Mouse (Mus musculus): ENCODE measurements around the gene Obscn. TPM values are rescaled to one million over a fixed set of nuclear protein-coding genes. Genes with fewer than 3 reads are reported as not detected.

Gene Obscn
- polyA plus RNA-seq, 1 experiment from 2014 or later: 0.92 TPM

DNA sequence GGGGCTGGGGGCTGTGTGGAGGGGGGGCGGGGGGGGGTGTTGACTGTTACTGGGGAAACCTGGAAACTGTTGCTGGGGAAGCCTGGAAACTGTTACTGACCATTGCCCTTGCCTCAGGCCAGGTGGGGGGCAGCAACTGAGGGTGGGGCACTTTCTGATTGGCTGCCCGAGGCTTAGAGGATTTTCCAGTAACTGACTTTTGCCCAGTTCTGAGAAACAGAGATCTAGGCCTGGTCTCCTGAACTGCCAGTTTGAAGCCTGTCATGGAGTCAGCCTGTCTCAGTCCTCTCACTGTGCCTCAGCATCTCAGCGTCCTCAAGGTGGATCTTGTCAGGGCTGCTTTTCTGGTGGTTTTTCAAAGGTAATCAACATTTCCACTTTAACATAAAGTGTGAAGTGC, 161.8 kb downstream of the Obscn start:
- H3K36me3 ChIP-seq (ENCODE audit: insufficient read depth, low read length): no peaks in the 10 kb centered on the region
- no peaks in the 10 kb centered on the region for H3K9me3 ChIP-seq (ENCODE audit: low read length)
- H3K4me1 ChIP-seq (ENCODE audit: insufficient read depth, low read depth, low read length): peaks cover 14% of the 10 kb centered on the region
- no peak overlapping the region for H3K4me2 ChIP-seq (replicated peaks; ENCODE audit: low read depth, low read length)
- ATAC-seq: no peak
- 95% methylated on average over 3 of the region's 3 CpGs for WGBS
- TF ChIP-seq EP300 (IDR thresholded peaks at IDR 0.05) (no peak), CTCF (IDR thresholded peaks at IDR 0.05) (no peak)
- H3K27me3 ChIP-seq (replicated peaks; ENCODE audit: insufficient read depth, low read length): no peaks in the 10 kb centered on the region
- H3K27ac ChIP-seq (ENCODE audit: low read length): no peak overlapping the region
- no peak for DNase-seq (ENCODE audit: low spot score)
- H3K9ac ChIP-seq (replicated peaks; ENCODE audit: low read depth): no peak overlapping the region
- no peak overlapping the region for H3K4me3 ChIP-seq (ENCODE audit: low read depth, low read length)

DNA sequence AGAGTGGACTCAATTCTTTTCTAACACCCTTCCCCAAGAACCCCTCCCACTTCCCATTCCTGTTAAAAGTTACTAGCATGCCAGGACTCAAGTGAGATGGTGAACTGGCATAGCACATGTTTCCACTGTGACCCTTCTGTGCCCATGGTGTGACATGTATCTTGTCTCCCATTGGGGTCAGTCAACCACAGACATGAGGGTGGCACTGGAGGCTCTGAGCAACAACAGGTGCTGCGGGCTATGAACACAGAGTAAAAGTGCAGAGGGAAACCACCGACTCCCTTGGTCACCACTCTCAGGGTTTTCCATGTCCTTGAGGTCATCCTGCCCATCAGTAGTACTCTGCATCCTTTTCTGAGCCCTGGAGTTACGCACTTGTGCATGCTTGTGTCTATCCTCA, 164.4 kb downstream of the Obscn start:
- Histone ChIP-seq H3K27me3 (replicated peaks; ENCODE audit: insufficient read depth, low read length) (no peaks in the 10 kb centered on the region), H3K9me3 (ENCODE audit: low read length) (no peaks in the 10 kb centered on the region), H3K27ac (ENCODE audit: low read length) (no peak overlapping the region), H3K4me3 (ENCODE audit: low read depth, low read length) (no peak overlapping the region), H3K36me3 (ENCODE audit: insufficient read depth, low read length) (no peaks in the 10 kb centered on the region), H3K4me1 (ENCODE audit: insufficient read depth, low read depth, low read length) (peaks cover 8% of the 10 kb centered on the region), H3K9ac (replicated peaks; ENCODE audit: low read depth) (no peak overlapping the region), H3K4me2 (replicated peaks; ENCODE audit: low read depth, low read length) (no peak overlapping the region)
- 95% methylated on average over 3 of the region's 3 CpGs for WGBS
- DNase-seq (ENCODE audit: low spot score): no peak
- ATAC-seq: no peak
- TF ChIP-seq CTCF (IDR thresholded peaks at IDR 0.05) (no peak), EP300 (IDR thresholded peaks at IDR 0.05) (no peak)

DNA sequence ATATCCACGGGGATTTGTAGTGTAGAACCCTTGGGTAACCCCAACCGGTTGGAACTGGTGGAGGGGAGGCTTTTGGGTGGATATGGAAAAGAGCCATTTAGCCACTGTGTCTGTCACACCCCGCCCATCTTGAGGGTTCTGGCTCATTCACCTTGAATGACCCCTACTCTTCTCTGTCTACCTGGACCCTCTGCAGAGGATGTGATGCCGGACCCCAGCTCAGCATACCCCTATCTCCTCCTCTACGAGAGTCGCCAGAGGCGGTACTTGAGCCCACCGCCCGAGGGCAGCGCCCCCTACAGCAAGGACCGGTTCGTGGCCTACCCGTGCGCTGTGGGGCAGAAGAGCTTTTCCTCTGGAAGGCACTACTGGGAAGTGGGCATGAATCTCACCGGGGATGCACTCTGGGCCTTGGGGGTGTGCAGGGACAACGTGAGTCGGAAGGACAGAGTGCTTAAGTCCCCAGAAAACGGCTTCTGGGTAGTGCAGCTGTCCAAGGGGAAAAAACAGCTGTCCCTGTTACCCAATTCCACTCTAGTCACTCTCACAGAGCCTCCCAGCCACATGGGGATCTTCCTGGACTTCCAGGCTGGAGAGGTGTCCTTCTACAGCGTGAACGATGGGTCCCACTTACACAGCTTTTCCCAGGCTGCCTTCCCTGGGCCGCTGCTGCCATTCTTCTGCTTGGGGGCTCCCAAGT, 165.2 kb downstream of the Obscn start:
- Histone ChIP-seq H3K4me1 (ENCODE audit: insufficient read depth, low read depth, low read length) (peaks cover 8% of the 10 kb centered on the region), H3K36me3 (ENCODE audit: insufficient read depth, low read length) (no peaks in the 10 kb centered on the region), H3K4me2 (replicated peaks; ENCODE audit: low read depth, low read length) (no peak overlapping the region), H3K9ac (replicated peaks; ENCODE audit: low read depth) (no peak overlapping the region), H3K9me3 (ENCODE audit: low read length) (no peaks in the 10 kb centered on the region), H3K4me3 (ENCODE audit: low read depth, low read length) (no peak overlapping the region), H3K27ac (ENCODE audit: low read length) (no peak overlapping the region), H3K27me3 (replicated peaks; ENCODE audit: insufficient read depth, low read length) (no peaks in the 10 kb centered on the region)
- no peak for DNase-seq (ENCODE audit: low spot score)
- 82% methylated on average over 21 of the region's 21 CpGs for WGBS
- no peak for ATAC-seq
- 0 out of 2 replicates have a peak, but pooled peaks have one; percentile 11 for TF ChIP-seq CTCF (IDR thresholded peaks at IDR 0.05)
- no peak for TF ChIP-seq EP300 (IDR thresholded peaks at IDR 0.05)

DNA sequence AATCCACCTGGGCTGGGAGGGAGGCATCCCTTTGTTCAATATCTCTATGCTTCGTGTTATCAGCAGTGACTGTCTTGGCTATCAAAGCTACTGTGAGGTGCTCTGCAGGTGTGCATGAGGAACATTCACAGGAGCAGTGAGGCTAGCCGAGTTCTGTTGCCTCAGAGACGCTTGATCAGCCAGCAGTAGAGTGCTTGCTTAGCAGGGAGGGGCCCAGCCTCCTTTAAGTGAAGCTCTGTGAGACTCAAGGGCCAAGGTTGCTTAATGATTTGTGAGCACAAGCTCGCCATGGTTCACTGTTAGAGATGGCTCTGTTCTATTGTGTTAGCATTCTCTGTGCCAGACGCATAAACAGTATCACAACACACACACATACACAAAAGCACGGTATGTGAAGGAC, 166.5 kb downstream of the Obscn start:
- no peak overlapping the region for H3K9ac ChIP-seq (replicated peaks; ENCODE audit: low read depth)

DNA sequence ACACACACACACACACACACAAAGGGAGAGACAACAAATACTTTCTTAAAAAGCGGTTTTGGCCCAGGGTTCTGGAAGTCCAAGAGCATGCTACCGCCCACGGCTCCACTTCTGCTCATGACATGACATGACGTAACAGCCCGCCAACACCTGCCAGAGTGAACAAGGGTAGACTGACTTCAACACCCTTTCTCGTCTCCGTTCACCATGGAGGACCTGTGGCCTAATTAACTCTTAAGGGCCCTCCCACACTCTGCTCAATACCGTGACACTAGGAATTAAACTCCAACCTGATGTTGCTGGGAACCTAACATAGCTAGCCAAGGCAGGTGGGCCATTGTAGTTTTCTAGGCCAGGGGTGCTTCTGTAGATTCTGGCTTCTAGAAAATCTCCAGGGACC, 167.2 kb downstream of the Obscn start:
- Histone ChIP-seq H3K4me2 (replicated peaks; ENCODE audit: low read depth, low read length) (no peak overlapping the region), H3K4me3 (ENCODE audit: low read depth, low read length) (no peak overlapping the region), H3K9ac (replicated peaks; ENCODE audit: low read depth) (no peak overlapping the region), H3K36me3 (ENCODE audit: insufficient read depth, low read length) (no peaks in the 10 kb centered on the region), H3K4me1 (ENCODE audit: insufficient read depth, low read depth, low read length) (peaks cover 8% of the 10 kb centered on the region), H3K27me3 (replicated peaks; ENCODE audit: insufficient read depth, low read length) (no peaks in the 10 kb centered on the region), H3K27ac (ENCODE audit: low read length) (peak overlapping the region; percentile 72), H3K9me3 (ENCODE audit: low read length) (no peaks in the 10 kb centered on the region)
- no peak for ATAC-seq
- no peak for TF ChIP-seq CTCF (IDR thresholded peaks at IDR 0.05)
- TF ChIP-seq EP300 (IDR thresholded peaks at IDR 0.05): no peak
- whole genome bisulfite sequencing: 51% methylated on average over 8 of the region's 8 CpGs
- DNase-seq (ENCODE audit: low spot score): no peak

More for the DNA sequence above, 166.5 kb downstream of the Obscn start:
- DNase-seq (ENCODE audit: low spot score) (peak; percentile 90), ATAC-seq (peak; percentile 94)
- Histone ChIP-seq H3K9me3 (ENCODE audit: low read length) (no peaks in the 10 kb centered on the region), H3K4me2 (replicated peaks; ENCODE audit: low read depth, low read length) (no peak overlapping the region), H3K4me3 (ENCODE audit: low read depth, low read length) (no peak overlapping the region), H3K36me3 (ENCODE audit: insufficient read depth, low read length) (no peaks in the 10 kb centered on the region), H3K4me1 (ENCODE audit: insufficient read depth, low read depth, low read length) (peaks cover 8% of the 10 kb centered on the region), H3K27ac (ENCODE audit: low read length) (peak overlapping the region; percentile 72), H3K27me3 (replicated peaks; ENCODE audit: insufficient read depth, low read length) (no peaks in the 10 kb centered on the region)
- TF ChIP-seq CTCF (IDR thresholded peaks at IDR 0.05) (no peak), EP300 (IDR thresholded peaks at IDR 0.05) (no peak)
- WGBS: 51% methylated on average over 6 of the region's 6 CpGs

DNA sequence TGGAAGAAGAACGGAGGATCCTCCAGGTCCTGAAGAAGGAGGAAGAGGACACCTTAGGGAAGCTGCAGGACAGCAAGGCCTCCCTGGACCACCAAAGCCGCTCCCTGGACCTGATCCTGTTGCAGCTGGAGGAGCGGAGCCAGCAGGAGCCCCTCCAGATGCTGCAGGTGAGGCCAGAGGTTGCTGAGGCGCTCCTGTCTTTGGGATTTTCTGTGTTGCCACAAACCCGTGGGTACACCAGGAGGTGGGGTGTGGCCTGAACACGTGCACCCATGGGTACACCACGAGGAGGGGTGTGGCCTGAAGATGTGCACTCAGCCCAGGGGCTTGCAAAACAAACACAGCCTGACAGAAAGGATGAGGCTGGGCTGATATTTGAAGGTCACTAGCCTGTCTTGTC, 167.7 kb downstream of the Obscn start:
- H3K27ac ChIP-seq (ENCODE audit: low read length): peak overlapping the region; percentile 72; the same call in 1 of the 2 replicates
- DNase-seq (ENCODE audit: low spot score) (no peak), ATAC-seq (no peak)
- H3K9me3 ChIP-seq (ENCODE audit: low read length): no peaks in the 10 kb centered on the region
- H3K36me3 ChIP-seq (ENCODE audit: insufficient read depth, low read length): no peaks in the 10 kb centered on the region
- peaks cover 8% of the 10 kb centered on the region; the same call in 1 of the 2 replicates for H3K4me1 ChIP-seq (ENCODE audit: insufficient read depth, low read depth, low read length)
- no peaks in the 10 kb centered on the region for H3K27me3 ChIP-seq (replicated peaks; ENCODE audit: insufficient read depth, low read length)
- no peak overlapping the region for H3K9ac ChIP-seq (replicated peaks; ENCODE audit: low read depth)
- H3K4me3 ChIP-seq (ENCODE audit: low read depth, low read length): no peak overlapping the region
- 70% methylated on average over 7 of the region's 7 CpGs for WGBS
- no peak for TF ChIP-seq EP300 (IDR thresholded peaks at IDR 0.05)
- TF ChIP-seq CTCF (IDR thresholded peaks at IDR 0.05): no peak
- H3K4me2 ChIP-seq (replicated peaks; ENCODE audit: low read depth, low read length): no peak overlapping the region
